Mouse (Mus musculus): Measurements from ENCODE around the gene Hdgf. TPM values are rescaled to one million over a fixed set of nuclear protein-coding genes. Genes with fewer than 3 reads are reported as not detected.
"Not testable (repeated sequence)": the region's sequence is repeated elsewhere in the genome, so short reads cannot be mapped to it uniquely, and the experiment has no call there.

The Hdgf gene
- 73.5 and 78.7 TPM in 2 replicates for polyA plus RNA-seq (2012; rRNA removed)

- under 1% methylated on average over 57 of the region's 57 CpGs for WGBS
- peak; percentile 70 for DNase-seq (ENCODE audit: low read depth, low spot score)
Observed at GRCm38 (mm10) chr3:87905880-87906485, at the start of gene Hdgf. TSS of gene Hdgf (plus strand) at chr3:87906321.

GRCm38 (mm10) chr3:87857666-87858065 lies 48.5 kb upstream of the Hdgf start:
- DNase-seq (ENCODE audit: low read depth, low spot score) = no peak
- WGBS = 93% methylated on average over 8 of the region's 8 CpGs

GRCm38 (mm10) chr3:87859813-87860212 lies 46.3 kb upstream of the Hdgf start:
- WGBS = 26% methylated on average over 3 of the region's 3 CpGs
- no peak for DNase-seq (ENCODE audit: low read depth, low spot score)

- not testable (repeated sequence) for DNase-seq (ENCODE audit: low read depth, low spot score)
- 92% methylated on average over 4 of the region's 4 CpGs for WGBS
Observed at GRCm38 (mm10) chr3:87864111-87864510, 42.0 kb upstream of the Hdgf start.

- WGBS = 92% methylated on average over 4 of the region's 4 CpGs
- no peak for DNase-seq (ENCODE audit: low read depth, low spot score)
Observed at GRCm38 (mm10) chr3:87877730-87878129, 28.4 kb upstream of the Hdgf start.

- no peak for DNase-seq (ENCODE audit: low read depth, low spot score)
- WGBS = 4% methylated on average over 3 of the region's 3 CpGs
Observed at GRCm38 (mm10) chr3:87884291-87884690, 21.8 kb upstream of the Hdgf start.

- WGBS = 1% methylated on average over 28 of the region's 28 CpGs
- no peak for DNase-seq (ENCODE audit: low read depth, low spot score)
Observed at GRCm38 (mm10) chr3:87884708-87885251, 21.3 kb upstream of the Hdgf start.

GRCm38 (mm10) chr3:87885281-87886003 lies 20.7 kb upstream of the Hdgf start, which contains the start of gene Prcc:
TSS of gene Prcc (minus strand) at chr3:87885608.
- peak; percentile 100 for DNase-seq (ENCODE audit: low read depth, low spot score)
- under 1% methylated on average over 33 of the region's 33 CpGs for WGBS

GRCm38 (mm10) chr3:87886004-87886365 lies 20.1 kb upstream of the Hdgf start:
- no peak for DNase-seq (ENCODE audit: low read depth, low spot score)
- WGBS = 5% methylated on average over 10 of the region's 10 CpGs

GRCm38 (mm10) chr3:87886416-87886815 lies 19.7 kb upstream of the Hdgf start:
- WGBS = 80% methylated on average over 6 of the region's 6 CpGs

GRCm38 (mm10) chr3:87887400-87887799 lies 18.7 kb upstream of the Hdgf start:
- not testable (repeated sequence) for DNase-seq (ENCODE audit: low read depth, low spot score)
- WGBS = 74% methylated on average over 4 of the region's 4 CpGs

More at GRCm38 (mm10) chr3:87886416-87886815, 19.7 kb upstream of the Hdgf start:
- DNase-seq (ENCODE audit: low read depth, low spot score) = no peak

- no peak for DNase-seq (ENCODE audit: low read depth, low spot score)
Observed at GRCm38 (mm10) chr3:87891481-87891880, 14.6 kb upstream of the Hdgf start.

GRCm38 (mm10) chr3:87893367-87893905 lies 12.7 kb upstream of the Hdgf start:
- 78% methylated on average over 3 of the region's 3 CpGs for WGBS
- no peak for DNase-seq (ENCODE audit: low read depth, low spot score)

More at GRCm38 (mm10) chr3:87891481-87891880, 14.6 kb upstream of the Hdgf start:
- 70% methylated on average over 3 of the region's 3 CpGs for WGBS

GRCm38 (mm10) chr3:87899266-87899665 lies 6.9 kb upstream of the Hdgf start:
- whole genome bisulfite sequencing = 44% methylated on average over 3 of the region's 3 CpGs
- DNase-seq (ENCODE audit: low read depth, low spot score) = no peak

- DNase-seq (ENCODE audit: low read depth, low spot score) = no peak
- WGBS = 83% methylated on average over 3 of the region's 3 CpGs
Observed at GRCm38 (mm10) chr3:87899776-87900175, 6.3 kb upstream of the Hdgf start.

- no peak for DNase-seq (ENCODE audit: low read depth, low spot score)
- 36% methylated on average over 1 of the region's 1 CpGs for WGBS
Observed at GRCm38 (mm10) chr3:87901036-87901624, 5.0 kb upstream of the Hdgf start.

- 80% methylated on average over 6 of the region's 6 CpGs for WGBS
- not testable (repeated sequence) for DNase-seq (ENCODE audit: low read depth, low spot score)
Observed at GRCm38 (mm10) chr3:87901959-87902358, 4.2 kb upstream of the Hdgf start.

GRCm38 (mm10) chr3:87903821-87904220 lies 2.3 kb upstream of the Hdgf start:
- WGBS = 67% methylated on average over 5 of the region's 5 CpGs
- no peak for DNase-seq (ENCODE audit: low read depth, low spot score)

- DNase-seq (ENCODE audit: low read depth, low spot score) = no peak
- under 1% methylated on average over 34 of the region's 47 CpGs for WGBS
Observed at GRCm38 (mm10) chr3:87906601-87906980, 470 bp downstream of the Hdgf start.
